21 mouse cellular contexts compared by ENCODE assay signal in the genomic region with DNA sequence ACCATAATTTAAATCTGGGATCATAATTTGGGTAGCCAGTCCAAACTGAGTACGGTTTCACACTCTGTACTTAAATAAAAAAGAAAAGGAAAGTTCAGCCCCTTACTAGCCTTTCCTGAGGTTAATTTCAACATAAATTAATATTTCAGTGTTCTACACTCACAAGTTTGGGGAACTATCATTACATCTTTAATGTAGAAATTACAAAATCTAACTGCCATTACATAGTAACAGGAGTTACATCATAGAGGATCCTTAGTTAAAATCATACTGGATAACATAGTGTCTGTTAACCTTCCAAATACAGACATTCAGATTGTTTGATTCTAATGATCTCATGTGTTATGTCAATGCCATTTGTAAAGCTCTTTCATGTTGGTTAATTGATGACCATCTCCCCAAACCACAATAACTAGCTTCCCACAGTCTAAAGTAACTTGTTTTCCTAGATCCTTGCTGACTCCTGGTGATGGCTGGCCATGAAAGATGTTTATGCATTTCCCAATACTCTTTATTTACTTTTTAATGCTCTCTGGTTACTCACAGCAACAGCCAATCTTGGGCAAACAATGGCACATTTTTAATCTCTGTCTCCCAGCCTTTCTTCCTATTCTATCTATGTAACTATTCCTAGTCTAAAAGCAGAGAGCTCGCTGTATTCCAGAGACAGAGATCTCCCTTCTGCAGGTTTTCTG.
"Had no signal": no experiment of that assay in that cellular context is flagged by ENCODE, and none has a peak within 500 bp of the region (broad histone marks: within the 10 kb centered on the region; RNA-seq: fewer than 3 reads in every experiment).

No protein-coding gene starts in this region.

- ATAC-seq: liver, postnatal 0 days; midbrain, embryonic 16.5 days had no signal

- H3K36me3 ChIP-seq: liver, embryonic 15.5 days; lung, embryonic 15.5 days; midbrain, embryonic 10.5 days; midbrain, embryonic 12.5 days; neural tube, embryonic 13.5 days; neural tube, embryonic 15.5 days had no signal

- H3K9ac ChIP-seq: liver, embryonic 15.5 days; liver, postnatal 0 days; lung, embryonic 15.5 days; midbrain, embryonic 12.5 days; neural tube, embryonic 13.5 days; neural tube, embryonic 15.5 days had no signal

- H3K4me2 ChIP-seq: liver, embryonic 15.5 days; lung, embryonic 15.5 days; midbrain, embryonic 12.5 days; neural tube, embryonic 13.5 days; neural tube, embryonic 15.5 days had no signal

- DNase-seq: liver, postnatal 0 days; lung, adult 2 months; lung, postnatal 10 days; lung, postnatal 4 days; midbrain, embryonic 14.5 days; retina, postnatal 1 day; right cerebral cortex, adult 18-20 months; right cerebral cortex, postnatal 25 days; right cerebral cortex, postnatal 4 days; spleen, adult 18-20 months; thymus, adult 18-20 months; thymus, postnatal 14 days; thymus, postnatal 36 days had no signal

- H3K27ac ChIP-seq: liver, embryonic 15.5 days; lung, embryonic 15.5 days; midbrain, embryonic 10.5 days; midbrain, embryonic 12.5 days; neural tube, embryonic 13.5 days; neural tube, embryonic 15.5 days had no signal

- H3K4me1 ChIP-seq: liver, embryonic 15.5 days; lung, embryonic 15.5 days; midbrain, embryonic 10.5 days; midbrain, embryonic 12.5 days; neural tube, embryonic 13.5 days; neural tube, embryonic 15.5 days had no signal

- H3K9me3 ChIP-seq: liver, embryonic 15.5 days; lung, embryonic 15.5 days; midbrain, embryonic 10.5 days; midbrain, embryonic 12.5 days; neural tube, embryonic 13.5 days; neural tube, embryonic 15.5 days had no signal

- H3K27me3 ChIP-seq: liver, embryonic 15.5 days; lung, embryonic 15.5 days; midbrain, embryonic 12.5 days; neural tube, embryonic 13.5 days; neural tube, embryonic 15.5 days had no signal

- H3K4me3 ChIP-seq: liver, embryonic 15.5 days; lung, embryonic 15.5 days; midbrain, embryonic 10.5 days; midbrain, embryonic 12.5 days; myocyte; neural tube, embryonic 13.5 days; neural tube, embryonic 15.5 days had no signal
